Mouse (Mus musculus): ENCODE results near the gene Mus81. TPM values are rescaled to one million over a fixed set of nuclear protein-coding genes. Genes with fewer than 3 reads are reported as not detected.
"Not testable (repeated sequence)": the region's sequence is repeated elsewhere in the genome, so short reads cannot be mapped to it uniquely, and the experiment has no call there.

The Mus81 gene
- polyA plus RNA-seq, 1 experiment from 2014 or later = 44.1 TPM

DNA sequence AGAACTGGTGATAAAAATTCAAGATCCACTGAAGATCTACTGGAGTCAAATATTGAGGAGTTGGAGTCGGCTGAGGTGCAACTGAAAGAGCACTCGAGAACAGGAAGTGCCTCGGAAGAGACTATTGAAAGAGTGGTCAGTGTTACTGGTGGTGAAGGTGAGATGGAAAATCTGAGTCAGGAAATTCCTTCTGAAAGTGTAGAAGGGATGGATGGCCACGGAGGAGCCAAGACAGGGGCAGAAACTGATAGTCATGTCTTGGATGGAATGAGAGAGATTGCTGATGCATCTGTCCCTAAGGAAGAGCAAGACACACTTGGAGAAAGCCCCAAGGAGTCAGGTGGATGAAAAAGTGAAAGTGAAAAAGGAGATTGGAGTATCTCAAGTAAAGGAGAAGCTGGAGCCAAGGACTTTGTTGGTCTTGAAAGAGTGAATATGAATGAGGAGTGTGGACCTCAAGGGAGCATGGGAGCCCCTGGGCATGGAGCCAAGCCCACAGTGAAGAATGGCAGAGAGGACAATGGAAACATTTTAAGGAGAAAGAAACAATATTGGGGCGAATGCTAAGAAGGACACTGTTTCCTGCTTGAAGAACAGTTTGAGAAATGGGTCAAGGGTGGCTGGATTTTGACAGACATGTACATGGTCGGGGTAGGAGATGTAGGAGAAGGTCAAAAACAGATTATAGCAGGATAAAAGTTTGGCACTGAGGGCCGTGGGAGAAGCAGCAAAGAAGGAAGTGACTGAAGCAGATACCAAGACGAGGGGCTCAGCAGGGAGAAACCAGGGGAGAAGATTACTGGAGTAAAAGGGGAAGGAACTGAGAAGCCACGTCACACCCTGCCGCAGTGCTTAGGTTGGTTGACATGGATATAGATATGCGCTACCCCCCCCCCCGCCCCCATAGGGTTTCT is 24.1 kb upstream of the Mus81 start:
- H3K36me3 ChIP-seq = no peaks in the 10 kb centered on the region
- H3K9ac ChIP-seq = no peak overlapping the region
- no peak for ATAC-seq (ENCODE audit: insufficient number of reproducible peaks, low FRiP score, low TSS enrichment, low read depth)
- H3K9me3 ChIP-seq (replicated peaks) = no peaks in the 10 kb centered on the region
- no peaks in the 10 kb centered on the region for H3K27me3 ChIP-seq
- peaks cover 18% of the 10 kb centered on the region for H3K4me1 ChIP-seq
- H3K27ac ChIP-seq (replicated peaks) = no peak overlapping the region
- H3K4me2 ChIP-seq (replicated peaks) = no peak overlapping the region
- H3K4me3 ChIP-seq (replicated peaks) = no peak overlapping the region
- 83% methylated on average over 12 of the region's 12 CpGs for WGBS

GRCm38 (mm10) chr19:5511074-5511632 is 23.0 kb upstream of the Mus81 start:
- no peaks in the 10 kb centered on the region for H3K9me3 ChIP-seq (replicated peaks)

DNA sequence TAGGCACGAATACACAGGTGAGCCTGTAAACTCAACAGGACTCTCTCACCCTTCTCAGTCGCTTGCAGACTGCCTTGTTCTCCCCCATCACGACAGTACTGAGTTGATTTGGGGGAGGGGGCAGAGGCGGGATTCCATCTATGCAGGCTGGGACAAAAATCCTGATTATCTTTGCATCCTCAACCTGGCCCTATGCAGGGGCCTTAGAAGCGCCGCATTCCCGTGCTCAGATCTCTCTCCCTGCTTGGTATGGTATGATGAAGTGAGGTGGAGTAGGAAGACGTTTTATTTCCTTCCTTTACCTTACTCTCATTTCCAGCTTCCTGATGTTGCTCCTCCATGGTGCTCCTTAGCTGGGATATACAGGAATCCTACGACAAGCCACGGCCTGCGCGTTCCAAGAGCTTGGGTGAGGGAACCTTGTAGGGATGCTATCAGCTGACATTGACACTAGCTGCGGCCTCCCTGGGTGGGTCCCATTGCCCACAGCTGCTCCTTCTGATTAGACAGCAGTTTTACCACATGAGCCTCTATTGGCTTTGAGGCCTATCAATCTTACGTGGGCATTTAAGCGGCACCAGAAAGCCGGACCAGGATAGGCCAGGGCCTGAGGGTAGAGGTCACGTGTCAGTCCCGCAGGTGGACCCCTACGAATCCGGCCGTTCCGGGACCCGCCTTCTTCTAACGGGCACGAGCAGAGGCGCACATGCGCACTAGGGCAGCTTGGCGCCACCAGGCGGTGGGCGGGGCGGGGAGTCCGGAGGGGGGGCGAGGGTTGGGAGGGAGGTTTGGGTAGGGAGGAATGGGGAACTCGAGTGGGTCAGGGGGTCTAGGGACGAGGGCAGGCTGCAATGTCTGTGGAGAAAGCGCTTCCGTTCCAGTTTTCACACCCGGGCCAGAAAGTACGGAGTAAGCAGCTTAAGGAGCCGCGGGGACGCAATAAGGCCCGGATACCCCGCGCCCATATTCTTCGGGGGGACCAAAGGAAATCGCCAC is 22.1 kb upstream of the Mus81 start, which contains the start of gene Snx32:
Snx32 (minus strand) TSS at position 508 of the 996 bp plus-strand sequence.
- H3K9me3 ChIP-seq (replicated peaks) = no peaks in the 10 kb centered on the region
- H3K4me2 ChIP-seq (replicated peaks) = peak within 1 kb of the TSS; percentile 83
- ATAC-seq (ENCODE audit: insufficient number of reproducible peaks, low FRiP score, low TSS enrichment, low read depth) = peak; percentile 99
- WGBS = 2% methylated on average over 47 of the region's 47 CpGs
- H3K4me1 ChIP-seq = peaks cover 18% of the 10 kb centered on the region
- H3K9ac ChIP-seq = peak within 1 kb of the TSS; percentile 49
- H3K36me3 ChIP-seq = no peaks in the 10 kb centered on the region
- H3K27me3 ChIP-seq = no peaks in the 10 kb centered on the region
- peak within 1 kb of the TSS; percentile 53 for H3K4me3 ChIP-seq (replicated peaks)
- H3K27ac ChIP-seq (replicated peaks) = peak within 1 kb of the TSS; percentile 63

More at GRCm38 (mm10) chr19:5511074-5511632, 23.0 kb upstream of the Mus81 start:
- peak overlapping the region; percentile 63; the same call in 1 of the 2 replicates for H3K27ac ChIP-seq (replicated peaks)
- WGBS = 47% methylated on average over 15 of the region's 15 CpGs
- H3K4me2 ChIP-seq (replicated peaks) = peak overlapping the region; percentile 83
- H3K4me3 ChIP-seq (replicated peaks) = peak overlapping the region; percentile 53
- no peaks in the 10 kb centered on the region for H3K27me3 ChIP-seq
- ATAC-seq (ENCODE audit: insufficient number of reproducible peaks, low FRiP score, low TSS enrichment, low read depth) = no peak
- peak overlapping the region; percentile 49 for H3K9ac ChIP-seq
- peaks cover 18% of the 10 kb centered on the region for H3K4me1 ChIP-seq
- no peaks in the 10 kb centered on the region for H3K36me3 ChIP-seq

- Histone ChIP-seq H3K4me1 (no peaks in the 10 kb centered on the region), H3K36me3 (no peaks in the 10 kb centered on the region), H3K9me3 (replicated peaks) (no peaks in the 10 kb centered on the region), H3K4me2 (replicated peaks) (no peak within 1 kb of the TSS), H3K4me3 (replicated peaks) (no peak within 1 kb of the TSS), H3K9ac (no peak within 1 kb of the TSS), H3K27me3 (no peaks in the 10 kb centered on the region), H3K27ac (replicated peaks) (no peak within 1 kb of the TSS)
- WGBS = 44% methylated on average over 17 of the region's 17 CpGs
- no peak for ATAC-seq (ENCODE audit: insufficient number of reproducible peaks, low FRiP score, low TSS enrichment, low read depth)
These were observed 15.5 kb upstream of the Mus81 start, which contains the start of gene 1700020D05Rik for GRCm38 (mm10) chr19:5503687-5504086. TSS of gene 1700020D05Rik (minus strand) at chr19:5503787.

DNA sequence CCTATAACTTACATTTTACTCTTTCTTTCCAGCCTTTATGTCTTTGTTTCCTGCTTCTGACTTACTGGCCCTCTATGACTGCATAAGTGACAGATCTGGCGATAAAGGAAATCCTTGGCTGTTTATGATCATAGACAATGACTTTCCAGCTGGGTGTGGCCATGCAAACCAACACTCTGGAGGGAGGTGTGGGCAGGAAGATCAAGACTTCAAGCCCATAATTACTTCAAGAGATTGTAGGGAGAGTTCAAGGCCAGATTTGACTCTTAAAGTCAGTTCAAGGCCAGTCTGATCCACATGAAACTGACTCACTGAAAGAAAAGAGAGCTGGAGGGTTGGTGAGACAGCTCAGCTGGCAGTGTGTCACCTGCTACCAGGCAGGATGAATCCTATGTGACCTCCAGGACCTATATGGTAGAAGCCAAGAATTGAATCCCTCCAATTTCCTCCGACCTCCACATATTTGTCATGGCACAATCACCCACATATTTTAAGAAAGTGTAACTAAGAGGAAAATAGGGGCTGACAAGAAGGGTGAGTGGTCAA is 12.2 kb upstream of the Mus81 start:
- no peak overlapping the region for H3K27ac ChIP-seq (replicated peaks)
- no peaks in the 10 kb centered on the region for H3K9me3 ChIP-seq (replicated peaks)
- H3K36me3 ChIP-seq = peaks cover 24% of the 10 kb centered on the region
- H3K4me1 ChIP-seq = no peaks in the 10 kb centered on the region
- WGBS = 80% methylated on average over 2 of the region's 2 CpGs
- H3K27me3 ChIP-seq = no peaks in the 10 kb centered on the region
- H3K4me2 ChIP-seq (replicated peaks) = no peak overlapping the region
- ATAC-seq (ENCODE audit: insufficient number of reproducible peaks, low FRiP score, low TSS enrichment, low read depth) = no peak
- no peak overlapping the region for H3K9ac ChIP-seq
- H3K4me3 ChIP-seq (replicated peaks) = no peak overlapping the region

DNA sequence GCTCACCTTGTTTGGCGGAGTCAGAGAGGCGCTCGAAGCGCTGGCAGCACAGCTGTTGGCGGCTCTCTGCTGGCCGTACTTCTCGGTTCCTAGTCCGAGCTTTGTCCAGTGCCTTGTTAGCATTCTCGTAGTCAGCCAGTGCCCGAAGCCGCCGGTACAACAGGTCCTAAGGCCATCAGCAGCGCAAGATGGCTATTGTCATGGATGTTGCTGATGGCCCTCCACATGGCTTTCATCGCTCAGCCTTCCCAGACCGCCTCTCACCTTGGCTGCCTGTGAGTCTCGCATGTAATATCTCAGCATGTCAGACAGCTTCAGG is 7.8 kb upstream of the Mus81 start:
- 88% methylated on average over 16 of the region's 16 CpGs for WGBS
- Histone ChIP-seq H3K27me3 (no peaks in the 10 kb centered on the region), H3K4me2 (replicated peaks) (no peak overlapping the region), H3K4me1 (peaks cover 15% of the 10 kb centered on the region), H3K27ac (replicated peaks) (no peak overlapping the region), H3K36me3 (peaks cover 49% of the 10 kb centered on the region), H3K9me3 (replicated peaks) (no peaks in the 10 kb centered on the region), H3K9ac (no peak overlapping the region), H3K4me3 (replicated peaks) (no peak overlapping the region)
- no peak for ATAC-seq (ENCODE audit: insufficient number of reproducible peaks, low FRiP score, low TSS enrichment, low read depth)

DNA sequence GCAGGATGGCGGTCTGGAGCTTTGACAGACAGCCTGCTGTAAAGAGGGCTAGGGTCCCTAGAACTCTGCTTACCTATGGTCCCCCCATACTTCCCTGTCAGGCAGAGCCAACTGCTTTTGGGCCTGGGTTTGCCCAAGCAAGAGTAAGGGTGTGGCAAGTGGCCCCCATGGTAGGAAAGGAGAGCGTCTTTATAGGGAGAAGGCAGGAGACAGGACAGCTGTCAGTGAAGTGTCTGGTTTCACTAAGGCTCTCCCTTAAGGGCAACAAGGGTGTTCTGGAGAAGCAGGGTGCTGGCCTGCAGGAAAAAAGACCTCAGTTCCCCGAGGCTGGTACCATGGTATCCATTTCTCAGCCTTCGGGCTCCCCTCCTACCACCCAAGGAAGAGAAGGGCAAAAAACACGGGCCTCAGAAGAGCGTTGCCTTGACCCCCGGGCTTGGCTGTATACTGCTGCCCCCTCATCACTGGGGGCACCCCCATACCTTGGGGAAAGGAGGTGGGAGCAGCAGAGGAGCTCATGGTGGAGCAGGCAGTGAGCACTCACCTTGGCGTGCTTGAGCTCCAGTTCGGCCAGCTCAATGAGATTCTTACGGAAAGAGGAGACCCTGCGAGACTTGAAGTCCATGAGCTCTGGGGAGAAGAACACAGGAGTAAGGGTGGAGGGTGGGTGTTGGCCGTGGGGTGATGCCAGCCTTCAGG is 7.3 kb upstream of the Mus81 start:
- no peaks in the 10 kb centered on the region for H3K9me3 ChIP-seq (replicated peaks)
- no peak overlapping the region for H3K4me2 ChIP-seq (replicated peaks)
- ATAC-seq (ENCODE audit: insufficient number of reproducible peaks, low FRiP score, low TSS enrichment, low read depth) = no peak
- 75% methylated on average over 12 of the region's 12 CpGs for WGBS
- H3K4me1 ChIP-seq = peaks cover 15% of the 10 kb centered on the region
- H3K4me3 ChIP-seq (replicated peaks) = no peak overlapping the region
- H3K27ac ChIP-seq (replicated peaks) = no peak overlapping the region
- H3K27me3 ChIP-seq = no peaks in the 10 kb centered on the region
- H3K9ac ChIP-seq = no peak overlapping the region
- H3K36me3 ChIP-seq = peaks cover 49% of the 10 kb centered on the region

DNA sequence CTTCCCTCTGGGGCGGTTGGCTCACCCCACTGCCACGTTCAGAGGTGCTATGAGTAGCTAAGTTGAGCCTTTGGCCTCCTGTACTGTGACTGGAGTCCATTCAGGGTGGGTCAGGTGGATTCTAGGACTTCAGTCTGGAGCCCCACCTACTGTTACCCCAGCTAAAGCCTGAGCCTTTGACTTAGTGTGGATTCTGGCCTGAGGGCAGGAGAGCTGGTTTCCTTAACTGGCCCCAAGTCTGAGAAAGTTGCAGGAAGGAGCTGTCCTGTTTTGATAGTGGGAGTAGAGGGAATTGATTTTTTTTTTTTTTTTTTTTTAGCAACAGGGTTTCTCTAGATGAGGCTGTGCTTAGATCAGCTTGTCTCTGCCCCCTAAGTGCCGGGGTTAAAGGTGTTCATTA is 6.1 kb upstream of the Mus81 start:
- no peak overlapping the region for H3K4me2 ChIP-seq (replicated peaks)
- WGBS = 85% methylated on average over 3 of the region's 3 CpGs
- no peak overlapping the region for H3K9ac ChIP-seq
- ATAC-seq (ENCODE audit: insufficient number of reproducible peaks, low FRiP score, low TSS enrichment, low read depth) = no peak
- H3K9me3 ChIP-seq (replicated peaks) = no peaks in the 10 kb centered on the region
- H3K27ac ChIP-seq (replicated peaks) = no peak overlapping the region
- peaks cover 49% of the 10 kb centered on the region for H3K36me3 ChIP-seq
- no peaks in the 10 kb centered on the region for H3K27me3 ChIP-seq
- H3K4me1 ChIP-seq = peaks cover 21% of the 10 kb centered on the region
- no peak overlapping the region for H3K4me3 ChIP-seq (replicated peaks)

DNA sequence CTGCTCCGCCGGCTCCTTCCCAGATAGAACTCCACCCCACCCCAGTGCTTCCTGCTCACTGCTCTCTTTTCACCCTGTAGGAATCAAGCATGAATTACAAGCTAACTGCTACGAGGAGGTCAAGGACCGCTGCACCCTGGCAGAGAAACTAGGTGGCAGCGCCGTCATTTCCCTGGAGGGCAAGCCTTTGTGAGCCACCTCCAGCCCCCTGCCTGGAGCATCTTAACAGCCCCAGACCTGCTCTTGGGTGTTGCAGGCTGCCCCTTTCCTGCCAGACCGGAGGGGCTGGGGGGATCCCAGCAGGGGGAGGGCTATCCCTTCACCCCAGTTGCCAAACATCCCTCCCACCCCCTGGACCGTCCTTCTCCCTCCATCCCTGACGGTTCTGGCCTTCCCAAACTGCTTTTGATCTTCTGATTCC is 5.1 kb upstream of the Mus81 start:
- not testable (repeated sequence) for ATAC-seq (ENCODE audit: insufficient number of reproducible peaks, low FRiP score, low TSS enrichment, low read depth); H3K4me2 ChIP-seq (replicated peaks); H3K27ac ChIP-seq (replicated peaks); H3K27me3 ChIP-seq; H3K4me3 ChIP-seq (replicated peaks); H3K9me3 ChIP-seq (replicated peaks); H3K9ac ChIP-seq
- Histone ChIP-seq H3K36me3 (peaks cover 49% of the 10 kb centered on the region), H3K4me1 (peaks cover 30% of the 10 kb centered on the region)
- WGBS = 66% methylated on average over 9 of the region's 9 CpGs

GRCm38 (mm10) chr19:5492641-5493040 is 4.4 kb upstream of the Mus81 start:
- peaks cover 31% of the 10 kb centered on the region for H3K4me1 ChIP-seq
- no peak overlapping the region for H3K4me2 ChIP-seq (replicated peaks)
- no peaks in the 10 kb centered on the region for H3K27me3 ChIP-seq
- no peaks in the 10 kb centered on the region for H3K9me3 ChIP-seq (replicated peaks)
- WGBS = 80% methylated on average over 4 of the region's 4 CpGs
- ATAC-seq (ENCODE audit: insufficient number of reproducible peaks, low FRiP score, low TSS enrichment, low read depth) = no peak
- H3K9ac ChIP-seq = no peak overlapping the region
- H3K27ac ChIP-seq (replicated peaks) = no peak overlapping the region
- peaks cover 47% of the 10 kb centered on the region for H3K36me3 ChIP-seq
- H3K4me3 ChIP-seq (replicated peaks) = no peak overlapping the region

Measured in embryonic facial prominence, embryonic 15.5 days (tissue).